In the genomic region with DNA sequence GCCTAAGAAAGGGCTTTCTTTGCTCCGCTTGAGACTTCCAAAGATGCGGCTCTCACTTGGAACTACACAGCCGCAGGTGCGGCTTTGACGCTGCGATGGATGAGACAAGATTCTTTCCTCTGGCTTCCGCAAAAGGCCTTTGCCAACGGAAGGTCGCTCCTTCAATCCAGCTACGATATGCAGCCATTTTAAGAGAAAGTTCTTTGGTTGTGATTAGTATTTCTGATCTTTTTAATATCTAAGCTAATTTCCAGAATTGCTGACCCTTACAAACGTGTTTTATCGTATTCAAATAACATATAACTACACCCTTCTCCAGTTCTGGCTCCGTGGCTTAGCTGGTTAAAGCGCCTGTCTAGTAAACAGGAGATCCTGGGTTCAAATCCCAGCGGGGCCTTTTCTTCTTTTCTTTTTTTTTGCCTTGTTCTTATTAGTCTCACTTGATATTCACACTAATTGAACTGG, we compare ENCODE assay signal across 1 mouse cellular context.
TF ChIP-seq lines count a peak whose summit lies in the region.

No protein-coding gene starts in this region.

TF ChIP-seq in CH12.LX, 34 proteins besides CTCF, POLR2A, EP300 and RAD21 (continued from another document):
- TF ChIP-seq PAX5 (IDR thresholded peaks at IDR 0.05; ENCODE audit: low read length) (no peak), E2F4 (IDR thresholded peaks at IDR 0.05; ENCODE audit: insufficient replicate concordance, low read depth, low read length) (peak; percentile 88; the same call in 1 of the 2 replicates), ZNF384 (IDR thresholded peaks at IDR 0.05; ENCODE audit: low read depth, low read length) (no peak; the same call in none of the 2 replicates), RCOR1 (conservative IDR thresholded peaks at IDR 0.05; ENCODE audit: low read depth, low read length) (no peak)
